Mouse (Mus musculus): ENCODE results near the gene Smoc2.

The Smoc2 gene

DNA sequence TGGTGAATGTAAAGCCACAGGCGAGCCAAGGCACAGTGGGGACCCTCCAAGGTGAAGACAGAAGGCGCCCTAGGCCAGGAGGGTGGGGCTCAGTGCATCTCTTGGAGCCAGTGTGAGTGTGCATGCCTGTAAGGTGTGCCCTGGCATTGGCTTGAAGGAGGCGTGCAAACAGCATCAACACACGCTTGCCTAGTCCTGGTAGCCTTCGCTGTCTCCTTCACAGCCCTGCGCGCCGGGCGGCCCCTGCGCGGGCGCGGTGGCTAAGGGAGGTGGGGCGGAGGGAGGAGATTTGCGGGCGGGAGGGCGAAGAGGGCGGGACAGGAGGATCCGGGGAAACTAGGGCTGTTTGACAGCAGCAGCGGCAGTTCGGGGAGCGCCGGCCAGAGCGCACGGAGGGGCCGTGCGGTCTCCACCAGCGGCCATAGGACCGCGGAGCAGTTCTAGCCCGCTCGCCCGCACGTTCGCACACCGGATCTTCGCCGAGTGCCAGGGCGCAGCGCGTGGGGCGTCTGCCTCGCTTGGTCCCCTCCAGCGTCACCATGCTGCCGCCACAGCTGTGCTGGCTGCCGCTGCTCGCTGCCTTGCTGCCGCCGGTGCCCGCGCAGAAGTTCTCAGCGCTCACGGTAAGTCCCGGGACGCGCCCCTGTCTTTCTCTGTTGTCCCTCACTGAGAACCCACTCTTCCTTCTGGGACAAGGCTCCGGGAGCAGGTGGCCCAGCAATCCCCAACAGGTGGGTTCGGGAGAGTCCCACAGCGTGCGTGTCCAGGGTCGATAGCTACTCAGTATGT, at the start of gene Smoc2:
Smoc2 (plus strand) TSS at position 330 of the 789 bp plus-strand sequence.
- no peak for DNase-seq (ENCODE audit: low read depth, low spot score)

DNA sequence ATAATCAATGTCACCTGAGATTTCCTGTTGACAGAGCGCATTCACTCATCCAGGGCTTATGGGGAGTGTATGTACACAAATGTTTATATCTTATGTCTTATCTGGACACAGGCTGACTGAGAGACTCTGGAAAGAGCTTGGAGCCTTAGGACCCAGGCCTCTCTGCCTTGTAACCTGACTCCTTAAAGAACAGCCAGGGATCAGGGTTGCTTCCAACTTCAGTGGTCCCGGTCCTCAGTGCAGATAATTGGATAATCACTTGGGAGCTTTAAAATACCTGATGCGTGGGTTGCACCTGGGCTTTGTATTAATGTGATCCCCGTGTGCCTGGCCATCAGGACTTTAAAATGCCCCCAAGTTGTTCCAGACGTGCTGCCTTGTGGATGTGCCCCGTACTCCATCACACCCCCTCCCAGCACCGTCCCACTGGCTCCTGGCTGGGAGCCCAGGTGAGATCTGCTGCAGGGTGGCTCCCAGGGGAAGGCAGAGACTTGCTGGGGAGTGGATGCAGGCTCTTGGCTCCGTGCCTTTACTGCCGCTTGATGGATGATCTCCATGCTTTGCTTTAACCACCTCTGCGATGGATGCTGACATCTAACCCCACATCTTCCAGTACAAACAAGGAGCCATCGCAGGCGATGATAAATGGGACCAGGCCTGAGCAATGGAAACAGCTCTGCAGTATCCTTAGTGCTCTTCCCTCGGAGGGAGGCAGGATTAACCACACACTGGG, 48.4 kb upstream of the Smoc2 start:
- DNase-seq (ENCODE audit: low read depth, low spot score): peak; percentile 81

DNA sequence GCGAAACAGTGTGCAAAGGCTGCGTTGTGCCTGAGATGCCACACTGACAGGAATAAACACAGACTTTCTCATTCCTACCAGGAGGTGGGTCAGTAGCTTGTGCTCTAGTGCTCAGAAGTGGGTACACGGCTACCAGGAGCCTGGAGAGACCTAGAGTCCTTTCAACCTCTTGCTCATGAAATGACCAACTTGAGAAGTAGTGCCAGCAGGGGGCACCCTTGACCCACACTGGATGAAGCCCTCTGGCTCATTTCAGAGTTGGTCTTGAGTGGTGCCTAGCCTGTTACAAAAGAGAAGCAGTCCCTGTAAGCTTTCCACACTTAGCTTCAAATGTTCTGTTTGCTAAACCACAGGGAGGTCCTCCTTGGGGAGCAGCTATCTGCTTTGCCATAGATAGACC, 46.7 kb upstream of the Smoc2 start:
- peak; percentile 89 for DNase-seq (ENCODE audit: low read depth, low spot score)

DNA sequence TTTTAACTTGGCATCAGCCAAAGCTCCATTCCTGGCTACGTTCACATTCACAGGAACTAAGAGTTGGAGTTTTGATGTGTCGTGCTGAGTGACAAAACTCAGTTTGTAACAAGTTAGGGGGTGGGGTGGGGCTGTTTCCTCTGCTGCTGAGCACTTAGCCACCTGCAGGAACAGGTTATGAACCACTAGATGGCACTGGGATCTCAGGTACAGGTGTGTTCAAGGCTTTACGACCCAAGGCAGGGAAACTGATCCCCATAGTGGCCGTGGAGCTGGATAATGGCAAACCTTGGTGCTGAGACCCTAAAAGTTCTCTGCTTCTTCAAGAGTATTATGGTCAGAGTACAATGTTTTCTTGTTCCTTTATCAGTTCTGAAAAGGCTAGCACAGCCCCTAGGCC, 45.6 kb upstream of the Smoc2 start:
- no peak for DNase-seq (ENCODE audit: low read depth, low spot score)

DNA sequence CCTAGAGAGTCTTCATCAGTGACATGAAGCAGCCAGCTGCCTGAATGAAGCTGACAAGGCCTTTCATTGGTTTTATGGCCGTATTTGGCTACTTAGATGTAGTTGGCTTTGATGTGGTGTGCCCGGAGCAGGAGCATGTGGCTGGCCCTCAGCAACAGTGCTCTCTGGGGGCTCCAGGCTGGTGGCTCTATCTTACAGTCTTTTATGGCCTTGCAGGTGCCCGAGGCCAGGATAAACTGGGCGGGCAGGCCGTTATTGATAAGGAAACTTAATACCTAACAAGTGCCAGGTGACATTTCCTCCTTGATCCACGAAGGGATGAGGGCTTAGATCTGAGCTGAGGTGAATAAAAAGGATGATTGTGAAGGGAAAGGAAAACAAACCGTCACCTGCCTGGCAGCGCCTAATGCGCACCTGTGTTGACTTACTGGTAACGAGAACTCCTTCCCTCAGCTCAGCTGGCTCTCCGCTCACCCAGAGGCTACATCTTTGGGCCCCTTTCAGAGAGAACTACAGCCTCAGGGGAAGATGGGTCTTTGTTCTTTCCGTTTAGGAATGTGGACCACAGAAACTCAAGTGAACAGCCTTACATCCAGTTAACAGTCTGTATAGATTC, 44.4 kb upstream of the Smoc2 start:
- DNase-seq (ENCODE audit: low read depth, low spot score): no peak

DNA sequence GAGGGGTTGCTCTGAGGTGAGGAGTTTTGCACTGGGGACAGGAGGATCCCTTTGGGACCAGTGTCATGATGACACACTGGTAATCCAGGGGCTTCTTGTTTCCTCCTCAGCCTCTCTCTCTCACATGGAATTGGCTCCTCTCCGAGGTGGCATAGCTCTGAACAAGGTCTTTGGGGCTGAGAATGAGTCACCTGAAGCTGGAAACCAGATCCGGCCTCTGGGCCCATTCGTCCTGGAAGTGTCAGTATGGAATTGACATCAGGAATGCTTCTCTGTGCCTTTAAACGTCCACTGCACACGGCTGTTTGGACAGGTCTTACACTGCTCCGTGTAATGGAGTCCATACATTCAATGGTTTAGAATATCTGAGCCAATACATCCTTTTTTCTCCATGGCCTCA, 42.2 kb upstream of the Smoc2 start:
- DNase-seq (ENCODE audit: low read depth, low spot score): peak; percentile 90

DNA sequence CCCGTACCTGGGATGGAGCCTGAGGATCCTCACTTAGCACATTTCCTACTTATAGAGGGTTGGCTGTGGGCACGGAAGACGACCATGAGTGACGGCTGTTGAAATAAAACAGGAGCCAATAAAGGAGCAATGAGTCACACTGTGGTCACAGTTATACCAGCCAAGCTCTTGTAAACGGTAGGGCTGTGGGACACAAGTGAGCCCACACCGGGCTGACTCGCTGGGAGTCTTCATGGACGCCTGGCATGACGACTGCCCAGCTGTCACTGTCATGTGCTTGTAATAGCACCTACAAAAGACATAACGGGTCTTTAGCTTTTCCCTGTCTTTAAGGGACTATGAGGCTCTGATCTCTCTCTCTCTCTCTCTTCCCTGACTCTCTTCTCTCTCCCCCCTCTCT, 39.3 kb upstream of the Smoc2 start:
- DNase-seq (ENCODE audit: low read depth, low spot score): no peak

DNA sequence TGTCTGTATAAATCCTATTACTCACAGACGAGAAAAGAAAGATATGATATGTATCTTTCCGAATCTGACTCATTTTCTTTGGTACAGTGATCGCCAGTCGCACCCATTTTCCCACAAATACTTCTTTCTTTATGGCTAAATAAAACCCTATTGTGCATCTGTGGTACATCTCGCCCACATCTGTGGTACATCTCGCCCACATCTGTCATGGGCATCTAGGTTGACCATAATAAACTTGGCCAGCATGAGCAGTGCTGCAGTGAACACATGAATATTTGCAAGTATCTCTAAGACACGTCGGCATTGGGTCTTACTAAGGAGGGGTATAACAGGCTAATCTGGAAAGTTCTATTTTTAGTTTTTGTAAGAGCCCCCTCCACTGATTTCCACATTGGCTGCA, 36.7 kb upstream of the Smoc2 start:
- DNase-seq (ENCODE audit: low read depth, low spot score): no peak

DNA sequence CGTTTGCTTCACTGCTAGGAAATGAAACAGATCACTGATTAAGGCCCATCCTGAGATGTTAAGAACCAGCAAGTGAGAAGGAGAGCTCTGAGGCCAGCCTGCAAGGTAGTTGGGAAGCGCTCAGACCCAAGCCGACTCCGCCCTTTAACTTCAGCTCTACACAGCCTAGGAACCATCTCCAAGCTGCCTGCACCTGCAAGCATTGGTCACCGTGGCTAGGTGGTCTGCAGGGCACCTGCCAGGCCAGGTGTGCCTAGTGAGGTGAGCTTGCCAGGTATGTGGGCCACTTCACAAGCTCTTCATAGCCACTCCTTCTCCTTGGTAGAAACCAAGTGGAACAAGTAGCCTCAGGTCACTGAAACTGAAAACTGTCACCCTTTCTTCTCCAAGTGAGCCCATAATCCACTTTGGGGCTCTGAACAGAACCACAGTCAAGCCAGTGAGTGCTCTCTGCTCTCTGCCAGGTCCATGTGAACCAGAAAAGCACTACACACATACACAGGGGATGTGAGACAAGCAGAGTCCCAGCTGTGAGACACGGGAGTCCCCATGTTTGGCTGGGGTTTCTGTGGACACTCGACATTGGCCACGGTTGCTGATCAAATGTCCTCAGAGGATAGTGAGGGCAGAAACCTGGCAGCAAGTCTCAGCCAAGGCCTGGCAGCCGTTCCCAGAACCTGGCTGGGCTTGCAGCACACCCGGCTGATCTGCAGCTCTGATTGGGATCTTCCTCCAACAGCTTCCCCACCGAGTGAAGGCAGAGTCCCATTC, 34.9 kb upstream of the Smoc2 start:
- DNase-seq (ENCODE audit: low read depth, low spot score): no peak

DNA sequence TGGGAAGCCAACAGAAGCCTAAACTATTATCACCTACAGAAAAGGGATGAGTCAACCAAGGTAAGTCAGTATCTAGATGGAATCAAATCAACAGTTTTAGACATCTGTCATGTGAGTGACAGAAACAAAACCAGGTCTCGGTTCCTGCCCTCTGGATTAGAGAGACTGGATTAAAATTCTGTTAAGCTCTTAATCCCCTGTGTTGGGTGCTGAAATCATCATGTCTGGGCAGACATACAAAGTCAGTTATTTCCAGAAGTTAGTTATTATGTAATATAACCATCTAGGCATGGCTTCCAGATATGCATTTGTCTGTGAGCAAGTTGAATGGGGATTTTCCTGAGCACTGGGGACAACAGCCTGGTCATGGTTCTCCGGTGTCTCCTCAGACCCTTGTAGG, 33.0 kb upstream of the Smoc2 start:
- no peak for DNase-seq (ENCODE audit: low read depth, low spot score)

DNA sequence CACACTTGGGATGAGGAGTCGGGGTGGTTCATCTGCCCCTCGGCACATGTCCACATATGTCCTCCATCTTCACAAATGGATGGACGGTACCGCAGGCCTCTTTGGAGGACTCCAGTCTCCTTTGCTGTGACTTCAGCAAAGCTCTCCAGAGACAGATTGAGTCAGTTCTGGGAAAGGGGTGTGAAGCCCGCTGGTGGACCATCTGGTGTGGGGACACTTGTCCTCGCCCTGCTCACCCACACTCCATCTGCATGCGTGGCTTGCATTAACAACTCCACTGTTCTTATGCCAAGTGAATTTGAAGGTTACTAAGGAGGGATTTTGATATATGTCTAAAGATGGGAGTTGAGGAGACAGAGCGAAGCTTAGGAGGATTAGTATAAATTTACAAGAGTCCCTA, 31.4 kb upstream of the Smoc2 start:
- no peak for DNase-seq (ENCODE audit: low read depth, low spot score)

DNA sequence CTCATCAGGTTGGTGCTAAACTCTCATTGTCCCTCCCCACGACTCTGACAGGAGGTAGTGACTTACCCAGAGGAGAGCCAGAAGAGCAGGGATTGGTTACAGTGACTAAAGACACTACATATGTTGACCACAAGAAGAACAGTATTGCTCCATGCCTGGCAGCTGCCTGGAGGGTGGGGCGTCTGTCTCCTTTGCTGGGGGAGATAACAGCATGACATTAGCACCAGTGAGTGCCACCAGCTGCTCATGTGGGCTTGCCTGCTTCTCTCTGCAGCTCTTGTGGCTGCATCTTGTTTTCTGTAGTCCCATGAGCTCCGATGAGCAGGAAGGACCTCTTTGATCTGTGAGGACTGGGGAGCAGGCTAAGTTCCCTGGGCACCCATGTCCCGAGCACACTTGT, 29.7 kb upstream of the Smoc2 start:
- DNase-seq (ENCODE audit: low read depth, low spot score): no peak

DNA sequence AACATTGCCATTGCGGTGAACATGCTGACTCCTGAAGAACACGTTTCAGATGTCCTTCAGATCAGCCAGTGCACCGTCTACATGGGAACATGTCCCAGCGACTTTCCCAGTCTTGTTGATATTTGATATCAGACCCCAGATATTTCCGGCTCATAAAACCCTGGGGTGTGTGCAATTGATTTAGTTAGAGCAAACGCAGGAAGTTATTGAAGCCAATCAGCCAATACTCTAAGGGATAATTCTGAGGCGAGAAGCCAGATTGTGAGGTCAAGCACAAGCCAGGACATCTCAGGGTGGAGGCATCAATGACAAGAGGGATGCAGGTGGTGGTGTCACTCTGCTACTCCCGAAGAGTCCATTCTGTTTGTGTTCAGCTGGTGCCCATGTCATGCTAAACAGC, 28.9 kb upstream of the Smoc2 start:
- no peak for DNase-seq (ENCODE audit: low read depth, low spot score)

DNA sequence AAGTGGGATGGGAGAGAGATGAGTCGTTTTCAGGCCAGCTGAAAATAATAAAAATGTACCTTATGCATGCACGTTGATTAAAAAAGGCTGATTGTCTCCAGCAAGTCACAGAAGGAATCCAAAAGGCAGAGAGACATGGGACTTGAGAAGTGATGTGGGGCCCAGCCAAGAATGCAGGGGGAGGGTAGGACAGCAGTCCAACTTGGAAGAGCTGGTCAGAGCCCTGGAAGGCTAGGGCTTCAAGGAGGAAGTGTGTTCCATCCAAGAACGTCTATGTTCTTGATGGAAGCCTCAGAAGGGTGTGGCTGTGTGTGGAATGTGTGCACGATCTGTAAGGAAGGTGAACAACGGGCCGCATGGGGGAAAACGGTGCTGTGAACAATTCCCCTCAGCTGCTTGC, 26.9 kb upstream of the Smoc2 start:
- peak; percentile 37 for DNase-seq (ENCODE audit: low read depth, low spot score)

DNA sequence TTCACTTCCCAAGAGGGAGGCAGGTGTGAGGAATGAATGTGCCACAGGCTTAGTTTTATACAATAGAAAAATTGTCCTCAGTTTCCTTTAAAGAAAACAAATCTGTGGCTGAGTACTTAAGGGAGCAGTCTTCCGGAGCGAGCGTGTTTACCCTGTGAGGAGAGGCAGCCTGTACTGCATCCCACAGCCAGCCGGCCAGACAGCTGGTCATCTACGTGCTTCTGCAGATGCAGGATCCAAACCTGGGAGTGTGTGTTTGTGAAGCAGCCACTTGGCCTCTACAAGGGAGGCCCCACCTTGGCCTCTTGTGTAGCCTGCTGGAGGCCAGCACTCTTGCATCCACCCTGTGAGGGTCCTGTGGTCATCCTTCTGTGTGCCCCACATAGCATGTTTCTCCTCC, 24.7 kb upstream of the Smoc2 start:
- no peak for DNase-seq (ENCODE audit: low read depth, low spot score)

DNA sequence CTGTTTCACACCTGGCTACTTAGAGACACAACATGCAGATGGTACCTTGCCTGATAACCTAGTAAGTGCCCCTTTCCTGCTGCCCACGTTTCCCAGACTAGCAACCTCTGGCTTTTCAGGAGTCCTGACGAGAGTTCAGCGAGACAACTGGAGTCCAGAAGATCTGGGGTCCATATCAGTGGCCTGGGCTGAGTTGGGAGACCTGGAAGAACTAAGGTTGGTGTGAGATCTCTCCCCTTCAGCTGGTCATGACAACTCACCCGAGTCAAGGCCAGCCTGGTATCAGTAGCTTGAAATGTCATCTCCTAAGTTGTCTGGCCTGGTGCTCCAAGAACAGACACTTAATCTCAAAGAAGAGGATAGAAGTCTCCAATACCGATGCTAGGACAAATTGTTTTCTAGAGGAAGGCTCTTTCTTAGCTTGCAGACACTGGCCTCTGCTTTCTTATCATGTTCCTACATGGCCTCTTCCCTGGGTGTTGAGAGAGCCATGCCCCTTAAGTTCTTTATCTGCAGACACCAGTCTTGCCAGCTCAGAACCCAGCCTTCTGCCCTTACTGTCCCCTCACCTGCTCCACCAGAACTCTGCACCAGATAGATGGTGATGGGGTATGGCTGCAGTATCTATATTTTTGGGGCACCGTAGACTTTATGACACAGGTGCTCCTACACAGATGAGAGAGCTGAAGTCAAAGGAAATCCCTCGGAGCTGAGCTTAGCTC, 21.3 kb upstream of the Smoc2 start:
- DNase-seq (ENCODE audit: low read depth, low spot score): no peak

DNA sequence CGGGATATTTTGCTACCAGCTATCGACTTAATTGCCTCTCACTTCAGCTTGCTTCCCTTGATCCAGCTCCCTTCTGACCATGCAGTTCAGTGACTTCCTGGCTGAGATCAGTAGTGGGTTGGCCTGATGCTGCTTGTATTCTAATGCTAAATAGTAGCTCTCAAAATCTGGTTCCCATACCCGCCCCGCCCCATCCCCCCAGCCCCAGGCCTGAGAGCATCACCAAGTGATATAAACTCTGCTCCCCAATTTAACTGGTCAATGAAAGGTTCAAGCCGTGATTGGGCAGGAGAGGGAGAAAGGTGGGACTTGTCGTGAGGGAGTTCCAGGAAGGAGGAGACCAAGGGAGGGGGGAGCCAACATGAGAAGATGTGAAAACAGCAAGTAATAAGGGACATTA, 20.4 kb upstream of the Smoc2 start:
- DNase-seq (ENCODE audit: low read depth, low spot score): no peak

DNA sequence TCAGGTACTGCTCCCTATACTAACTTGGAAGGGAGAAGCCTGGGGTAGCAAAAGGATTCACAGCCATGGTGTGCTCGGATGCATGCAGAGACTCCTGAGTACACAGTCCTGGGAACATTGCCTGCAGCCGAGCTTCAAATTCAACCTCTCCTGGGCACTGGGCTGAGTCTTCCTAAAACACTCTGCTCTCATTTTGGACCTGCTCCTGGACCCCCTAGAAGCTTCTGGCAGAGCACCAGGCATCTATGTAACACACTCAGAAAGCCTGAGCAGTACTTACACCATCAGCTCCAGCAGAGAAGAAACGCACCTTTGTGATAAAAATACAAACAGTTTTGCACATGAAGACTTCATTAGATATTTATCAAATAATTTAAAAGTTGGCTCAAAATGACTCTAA, 18.3 kb upstream of the Smoc2 start:
- DNase-seq (ENCODE audit: low read depth, low spot score): no peak

DNA sequence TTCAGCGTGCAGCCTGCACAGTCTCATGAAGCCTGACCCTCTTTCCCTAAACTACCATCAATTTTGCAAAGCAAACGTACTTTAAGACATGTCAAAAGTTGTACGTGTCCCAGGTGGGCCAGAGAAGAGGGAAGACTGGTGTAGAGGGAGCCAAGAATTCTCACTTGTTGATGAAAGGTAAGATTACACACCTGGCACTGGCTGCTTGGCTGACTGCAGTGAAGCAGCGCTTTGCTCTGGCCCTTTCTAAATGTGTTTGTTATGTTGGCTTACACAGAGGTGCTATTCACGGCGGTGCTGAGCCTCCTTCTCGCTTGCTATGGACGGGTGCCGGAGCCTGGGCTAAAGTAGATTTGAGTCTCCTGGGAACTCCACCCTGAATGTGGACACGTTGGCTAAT, 17.1 kb upstream of the Smoc2 start:
- no peak for DNase-seq (ENCODE audit: low read depth, low spot score)

DNA sequence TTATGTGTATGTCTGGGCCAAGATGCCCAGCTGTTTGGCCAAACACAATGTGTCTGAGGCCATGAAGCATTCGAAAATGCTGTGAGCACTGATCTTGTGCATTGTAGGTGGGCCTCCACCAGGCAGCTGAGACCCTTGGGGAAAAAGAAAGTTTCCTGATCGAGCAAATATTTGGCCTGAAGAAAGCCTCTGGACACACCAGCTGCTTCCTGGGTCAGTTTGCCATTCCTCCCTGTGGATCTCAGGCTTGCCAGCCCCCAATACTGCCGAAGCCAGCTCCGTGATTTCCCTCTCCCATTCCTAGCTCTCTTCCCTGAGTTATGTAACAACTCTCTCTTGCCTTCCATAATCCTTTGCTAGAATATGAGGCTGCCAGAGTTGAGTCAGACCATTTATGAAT, 11.3 kb upstream of the Smoc2 start:
- DNase-seq (ENCODE audit: low read depth, low spot score): no peak

DNA sequence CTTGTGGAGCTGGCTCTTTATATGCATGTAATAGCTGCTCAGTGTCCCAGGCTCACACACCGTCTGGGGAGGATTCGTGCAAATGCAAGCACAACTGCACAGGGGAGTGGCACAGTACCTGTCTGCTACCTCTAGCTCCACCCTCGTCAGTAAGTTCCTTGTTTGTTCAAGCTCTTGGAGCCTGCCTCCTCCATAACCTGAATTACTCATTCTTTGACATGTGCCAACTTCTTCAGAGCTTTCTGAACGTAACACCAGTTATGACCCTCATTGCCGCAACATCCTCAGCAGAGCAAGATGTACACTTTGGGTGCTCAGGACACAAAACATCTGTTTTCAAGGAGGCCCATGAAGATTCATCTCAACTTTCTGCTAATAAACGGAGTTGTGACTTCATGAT, 5.9 kb upstream of the Smoc2 start:
- DNase-seq (ENCODE audit: low read depth, low spot score): no peak

DNA sequence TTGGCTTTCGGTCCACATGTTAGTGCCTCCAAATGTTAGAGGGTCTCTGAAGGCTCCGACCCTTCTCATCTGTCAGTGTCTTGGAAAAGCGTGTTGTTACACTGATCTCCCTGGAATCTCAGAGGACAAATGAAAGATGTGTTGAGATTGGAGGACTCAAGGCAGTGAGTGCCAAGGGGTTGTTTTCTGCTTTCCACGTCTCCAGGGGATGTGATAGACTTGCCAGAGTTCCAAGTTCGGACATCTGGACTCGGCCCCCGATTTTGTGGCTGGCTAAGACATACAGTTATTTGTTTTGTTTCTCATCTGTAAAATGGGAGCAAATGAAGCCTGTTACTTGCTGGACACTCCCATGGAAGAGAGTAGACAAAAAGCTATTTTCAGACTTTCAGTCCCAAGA, 2.0 kb upstream of the Smoc2 start:
- DNase-seq (ENCODE audit: low read depth, low spot score): no peak
